Mouse (Mus musculus) myocyte (in vitro differentiated cells): Measurements from ENCODE around the gene Srpx.

Experiments
- CEBPB ChIP-seq: IDR thresholded peaks from 2 replicates; pipeline ENCODE4 v1.6.1; 2011; ENCODE audit warnings: mild to moderate bottlenecking, moderate library complexity; ENCODE audit not compliant: poor library complexity, insufficient read depth, severe bottlenecking
- MAX ChIP-seq: IDR thresholded peaks from one replicate; pipeline ENCODE4 v1.6.1; 2011; ENCODE audit warnings: low read depth, mild to moderate bottlenecking, control low read depth
- MYOD1 ChIP-seq, 3 experiments: IDR thresholded peaks; one replicate each; pipeline ENCODE4 v1.6.1; 2011; ENCODE audit warnings: control low read depth in 2 of 3, low read depth in 2 of 3, mild to moderate bottlenecking in 2 of 3, moderate library complexity in 1 of 3; ENCODE audit not compliant: insufficient read length in 2 of 3, control insufficient read depth in 1 of 3
- MYOG ChIP-seq, 3 experiments: IDR thresholded peaks; one replicate each; pipeline ENCODE4 v1.6.1; 2011; ENCODE audit warnings: control low read depth in 2 of 3, low read depth in 2 of 3, mild to moderate bottlenecking in 2 of 3; ENCODE audit not compliant: insufficient read length in 2 of 3, control insufficient read depth in 1 of 3, insufficient read depth in 1 of 3
- POLR2A ChIP-seq: IDR thresholded peaks from one replicate; pipeline ENCODE4 v1.6.1; 2011; ENCODE audit warnings: low read depth, mild to moderate bottlenecking, control low read depth, moderate library complexity; ENCODE audit not compliant: insufficient read length
- REST ChIP-seq: IDR thresholded peaks from one replicate; pipeline ENCODE4 v1.6.1; 2011; ENCODE audit warnings: mild to moderate bottlenecking, control low read depth, moderate library complexity; ENCODE audit not compliant: insufficient read depth, insufficient read length
- SRF ChIP-seq: IDR thresholded peaks from one replicate; pipeline ENCODE4 v1.6.1; 2011; ENCODE audit warnings: low read depth; ENCODE audit not compliant: control insufficient read depth, insufficient read length
- TCF12 ChIP-seq: IDR thresholded peaks from one replicate; pipeline ENCODE4 v1.6.1; 2011; ENCODE audit warnings: mild to moderate bottlenecking, control low read depth; ENCODE audit not compliant: poor library complexity, insufficient read depth, severe bottlenecking
- USF1 ChIP-seq: IDR thresholded peaks from one replicate; pipeline ENCODE4 v1.6.1; 2011; ENCODE audit warnings: low read depth, mild to moderate bottlenecking, control low read depth, moderate library complexity

DNA sequence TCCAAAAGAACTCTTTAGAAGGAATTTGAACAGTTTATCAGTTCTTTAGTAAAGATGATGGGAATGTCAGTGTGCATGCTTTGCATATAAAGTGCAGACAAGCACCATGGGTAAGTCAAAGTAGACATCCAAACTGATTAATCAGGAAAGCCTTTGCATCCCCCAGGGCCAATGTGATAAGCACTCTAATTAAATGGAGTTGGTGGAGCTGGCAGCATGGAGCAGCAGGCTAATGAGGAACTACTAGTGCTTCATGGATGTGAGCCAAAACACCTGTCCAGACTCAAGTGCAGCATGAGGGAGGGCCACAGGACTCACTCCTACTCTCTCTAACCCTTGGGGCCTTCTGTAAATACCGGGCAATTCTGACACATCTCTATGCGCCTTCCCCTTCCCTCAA is 46.0 kb downstream of the Srpx start:
- TF ChIP-seq MAX (no peak), POLR2A (no peak), USF1 (no peak), MYOD1 (IDR thresholded peaks at IDR 0.05; ENCODE audit: control insufficient read depth in 1 of 3, insufficient read length in 2 of 3, low read depth in 2 of 3) (no peak), TCF12 (no peak), CEBPB (no peak), MYOG (IDR thresholded peaks at IDR 0.05; ENCODE audit: control insufficient read depth in 1 of 3, insufficient read depth in 1 of 3, insufficient read length in 2 of 3, low read depth in 2 of 3) (no peak), REST (no peak), SRF (no peak)
